Mouse (Mus musculus): ENCODE results near the gene Upk3a. TPM values are rescaled to one million over a fixed set of nuclear protein-coding genes. Genes with fewer than 3 reads are reported as not detected.

The Upk3a gene
- polyA plus RNA-seq, 1 experiment from 2014 or later = not detected

- no peak overlapping the region for H3K4me2 ChIP-seq (ENCODE audit: low read depth, severe bottlenecking)
- no peak overlapping the region for H3K4me3 ChIP-seq (ENCODE audit: low read depth, low read length)
- ATAC-seq (ENCODE audit: insufficient number of reproducible peaks, low FRiP score, low TSS enrichment, low read depth) = no peak
- no peak for DNase-seq (ENCODE audit: low spot score)
- H3K9me3 ChIP-seq (ENCODE audit: control insufficient read depth, low read length) = no peaks in the 10 kb centered on the region
- no peaks in the 10 kb centered on the region for H3K27me3 ChIP-seq (ENCODE audit: control insufficient read depth, insufficient read depth, low read length)
- H3K9ac ChIP-seq (ENCODE audit: low read length) = no peak overlapping the region
- H3K4me1 ChIP-seq (ENCODE audit: control insufficient read depth, insufficient read depth, low read length) = 0 out of 2 replicates have a peak, but pooled peaks cover 4% of the 10 kb centered on the region
- H3K36me3 ChIP-seq (ENCODE audit: control insufficient read depth, insufficient read depth, low read length) = no peaks in the 10 kb centered on the region
- 38% methylated on average over 6 of the region's 6 CpGs for WGBS
- H3K27ac ChIP-seq (replicated peaks; ENCODE audit: low read depth, low read length) = no peak overlapping the region
These were observed 21.9 kb upstream of the Upk3a start for GRCm38 (mm10) chr15:84995041-84995440.

GRCm38 (mm10) chr15:84995967-84996366, 21.0 kb upstream of the Upk3a start:
- H3K27me3 ChIP-seq (ENCODE audit: control insufficient read depth, insufficient read depth, low read length) = no peaks in the 10 kb centered on the region
- no peaks in the 10 kb centered on the region for H3K9me3 ChIP-seq (ENCODE audit: control insufficient read depth, low read length)
- no peaks in the 10 kb centered on the region for H3K36me3 ChIP-seq (ENCODE audit: control insufficient read depth, insufficient read depth, low read length)
- no peak overlapping the region for H3K27ac ChIP-seq (replicated peaks; ENCODE audit: low read depth, low read length)
- WGBS = 8% methylated on average over 1 of the region's 1 CpGs
- 0 out of 2 replicates have a peak, but pooled peaks cover 4% of the 10 kb centered on the region for H3K4me1 ChIP-seq (ENCODE audit: control insufficient read depth, insufficient read depth, low read length)
- no peak overlapping the region for H3K4me2 ChIP-seq (ENCODE audit: low read depth, severe bottlenecking)
- no peak for ATAC-seq (ENCODE audit: insufficient number of reproducible peaks, low FRiP score, low TSS enrichment, low read depth)
- no peak overlapping the region for H3K9ac ChIP-seq (ENCODE audit: low read length)
- DNase-seq (ENCODE audit: low spot score) = peak; percentile 77
- H3K4me3 ChIP-seq (ENCODE audit: low read depth, low read length) = no peak overlapping the region

- Histone ChIP-seq H3K27me3 (ENCODE audit: control insufficient read depth, insufficient read depth, low read length) (no peaks in the 10 kb centered on the region), H3K4me3 (ENCODE audit: low read depth, low read length) (no peak overlapping the region), H3K4me1 (ENCODE audit: control insufficient read depth, insufficient read depth, low read length) (0 out of 2 replicates have a peak, but pooled peaks cover 4% of the 10 kb centered on the region), H3K9me3 (ENCODE audit: control insufficient read depth, low read length) (no peaks in the 10 kb centered on the region), H3K4me2 (ENCODE audit: low read depth, severe bottlenecking) (no peak overlapping the region), H3K9ac (ENCODE audit: low read length) (no peak overlapping the region), H3K36me3 (ENCODE audit: control insufficient read depth, insufficient read depth, low read length) (no peaks in the 10 kb centered on the region), H3K27ac (replicated peaks; ENCODE audit: low read depth, low read length) (no peak overlapping the region)
- WGBS = 66% methylated on average over 14 of the region's 14 CpGs
- ATAC-seq (ENCODE audit: insufficient number of reproducible peaks, low FRiP score, low TSS enrichment, low read depth) (no peak), DNase-seq (ENCODE audit: low spot score) (no peak)
These were observed 19.0 kb upstream of the Upk3a start for GRCm38 (mm10) chr15:84997768-84998454.

- H3K27me3 ChIP-seq (ENCODE audit: control insufficient read depth, insufficient read depth, low read length) = no peaks in the 10 kb centered on the region
- no peak overlapping the region for H3K4me2 ChIP-seq (ENCODE audit: low read depth, severe bottlenecking)
- no peak overlapping the region for H3K9ac ChIP-seq (ENCODE audit: low read length)
- no peak for ATAC-seq (ENCODE audit: insufficient number of reproducible peaks, low FRiP score, low TSS enrichment, low read depth)
- no peak overlapping the region for H3K4me3 ChIP-seq (ENCODE audit: low read depth, low read length)
- no peaks in the 10 kb centered on the region for H3K4me1 ChIP-seq (ENCODE audit: control insufficient read depth, insufficient read depth, low read length)
- 72% methylated on average over 7 of the region's 7 CpGs for WGBS
- H3K27ac ChIP-seq (replicated peaks; ENCODE audit: low read depth, low read length) = no peak overlapping the region
- H3K9me3 ChIP-seq (ENCODE audit: control insufficient read depth, low read length) = no peaks in the 10 kb centered on the region
- DNase-seq (ENCODE audit: low spot score) = no peak
- H3K36me3 ChIP-seq (ENCODE audit: control insufficient read depth, insufficient read depth, low read length) = no peaks in the 10 kb centered on the region
These were observed 17.0 kb upstream of the Upk3a start for GRCm38 (mm10) chr15:84999911-85000310.

GRCm38 (mm10) chr15:85000984-85001982, 15.7 kb upstream of the Upk3a start:
- Histone ChIP-seq H3K27me3 (ENCODE audit: control insufficient read depth, insufficient read depth, low read length) (no peaks in the 10 kb centered on the region), H3K4me1 (ENCODE audit: control insufficient read depth, insufficient read depth, low read length) (no peaks in the 10 kb centered on the region), H3K9me3 (ENCODE audit: control insufficient read depth, low read length) (no peaks in the 10 kb centered on the region), H3K4me2 (ENCODE audit: low read depth, severe bottlenecking) (no peak overlapping the region), H3K36me3 (ENCODE audit: control insufficient read depth, insufficient read depth, low read length) (no peaks in the 10 kb centered on the region), H3K27ac (replicated peaks; ENCODE audit: low read depth, low read length) (no peak overlapping the region), H3K4me3 (ENCODE audit: low read depth, low read length) (no peak overlapping the region), H3K9ac (ENCODE audit: low read length) (no peak overlapping the region)
- no peak for ATAC-seq (ENCODE audit: insufficient number of reproducible peaks, low FRiP score, low TSS enrichment, low read depth)
- DNase-seq (ENCODE audit: low spot score) = peak; percentile 87
- 21% methylated on average over 29 of the region's 29 CpGs for WGBS

GRCm38 (mm10) chr15:85009666-85010065, 7.3 kb upstream of the Upk3a start:
- DNase-seq (ENCODE audit: low spot score) = no peak
- H3K27ac ChIP-seq (replicated peaks; ENCODE audit: low read depth, low read length) = no peak overlapping the region
- H3K9ac ChIP-seq (ENCODE audit: low read length) = no peak overlapping the region
- H3K9me3 ChIP-seq (ENCODE audit: control insufficient read depth, low read length) = no peaks in the 10 kb centered on the region
- no peaks in the 10 kb centered on the region for H3K27me3 ChIP-seq (ENCODE audit: control insufficient read depth, insufficient read depth, low read length)
- WGBS = 83% methylated on average over 8 of the region's 8 CpGs
- no peaks in the 10 kb centered on the region for H3K4me1 ChIP-seq (ENCODE audit: control insufficient read depth, insufficient read depth, low read length)
- no peak overlapping the region for H3K4me2 ChIP-seq (ENCODE audit: low read depth, severe bottlenecking)
- H3K4me3 ChIP-seq (ENCODE audit: low read depth, low read length) = no peak overlapping the region
- H3K36me3 ChIP-seq (ENCODE audit: control insufficient read depth, insufficient read depth, low read length) = no peaks in the 10 kb centered on the region
- ATAC-seq (ENCODE audit: insufficient number of reproducible peaks, low FRiP score, low TSS enrichment, low read depth) = no peak

- Histone ChIP-seq H3K4me1 (ENCODE audit: control insufficient read depth, insufficient read depth, low read length) (no peaks in the 10 kb centered on the region), H3K9me3 (ENCODE audit: control insufficient read depth, low read length) (no peaks in the 10 kb centered on the region), H3K27me3 (ENCODE audit: control insufficient read depth, insufficient read depth, low read length) (0 out of 2 replicates have a peak, but pooled peaks cover 1% of the 10 kb centered on the region), H3K27ac (replicated peaks; ENCODE audit: low read depth, low read length) (no peak overlapping the region), H3K4me2 (ENCODE audit: low read depth, severe bottlenecking) (no peak overlapping the region), H3K4me3 (ENCODE audit: low read depth, low read length) (no peak overlapping the region), H3K36me3 (ENCODE audit: control insufficient read depth, insufficient read depth, low read length) (no peaks in the 10 kb centered on the region), H3K9ac (ENCODE audit: low read length) (no peak overlapping the region)
- ATAC-seq (ENCODE audit: insufficient number of reproducible peaks, low FRiP score, low TSS enrichment, low read depth) = no peak
- 37% methylated on average over 19 of the region's 19 CpGs for WGBS
- no peak for DNase-seq (ENCODE audit: low spot score)
These were observed 4.9 kb upstream of the Upk3a start for GRCm38 (mm10) chr15:85011895-85012661.

- Histone ChIP-seq H3K27ac (replicated peaks; ENCODE audit: low read depth, low read length) (no peak overlapping the region), H3K9ac (ENCODE audit: low read length) (no peak overlapping the region)
These were observed 4.3 kb upstream of the Upk3a start for GRCm38 (mm10) chr15:85012662-85013054.

More at GRCm38 (mm10) chr15:85012662-85013054, 4.3 kb upstream of the Upk3a start:
- 46% methylated on average over 2 of the region's 2 CpGs for WGBS
- Histone ChIP-seq H3K4me3 (ENCODE audit: low read depth, low read length) (no peak overlapping the region), H3K4me1 (ENCODE audit: control insufficient read depth, insufficient read depth, low read length) (no peaks in the 10 kb centered on the region), H3K27me3 (ENCODE audit: control insufficient read depth, insufficient read depth, low read length) (0 out of 2 replicates have a peak, but pooled peaks cover 4% of the 10 kb centered on the region), H3K4me2 (ENCODE audit: low read depth, severe bottlenecking) (no peak overlapping the region), H3K36me3 (ENCODE audit: control insufficient read depth, insufficient read depth, low read length) (no peaks in the 10 kb centered on the region), H3K9me3 (ENCODE audit: control insufficient read depth, low read length) (no peaks in the 10 kb centered on the region)
- ATAC-seq (ENCODE audit: insufficient number of reproducible peaks, low FRiP score, low TSS enrichment, low read depth) (no peak), DNase-seq (ENCODE audit: low spot score) (no peak)

Measured in limb, embryonic 11.5 days (tissue).